Mouse (Mus musculus) heart, embryonic 11.5 days (tissue): ENCODE data around the gene 9530003J23Rik. TPM values are rescaled to one million over a fixed set of nuclear protein-coding genes. Genes with fewer than 3 reads are reported as not detected.
A peak's percentile ranks its signal among the peaks of the same experiment; 100 is the strongest.
"Not testable (repeated sequence)": the region's sequence is repeated elsewhere in the genome, so short reads cannot be mapped to it uniquely, and the experiment has no call there.

Experiments
- ATAC-seq: fragments of 200-750 bp; cut with Nextera tagmentation; replicated peaks from 2 replicates; pipeline ENCODE4 v1.8.0; 2017; ENCODE audit warnings: moderate library complexity; ENCODE audit not compliant: insufficient number of reproducible peaks, low FRiP score, low TSS enrichment
- H3K27ac ChIP-seq: fragments of 300-500 bp; sonication (generic); 2 replicates; pipeline ENCODE4 v1.5.1; 2014; ENCODE audit warnings: mild to moderate bottlenecking, low read depth, low read length
- H3K27me3 ChIP-seq: fragments of 300-500 bp; sonication (generic); 2 replicates; pipeline ENCODE4 v1.6.1; 2014; ENCODE audit warnings: mild to moderate bottlenecking, low read length, mixed read lengths; ENCODE audit not compliant: control insufficient read depth, insufficient read depth
- H3K36me3 ChIP-seq: fragments of 300-500 bp; sonication (generic); 2 replicates; pipeline ENCODE4 v1.6.1; 2014; ENCODE audit warnings: mild to moderate bottlenecking, low read length, moderate library complexity, mixed read lengths; ENCODE audit not compliant: control insufficient read depth, insufficient read depth
- H3K4me1 ChIP-seq: fragments of 300-500 bp; sonication (generic); 2 replicates; pipeline ENCODE4 v1.6.1; 2014; ENCODE audit warnings: low read length; ENCODE audit not compliant: control insufficient read depth, insufficient read depth
- H3K4me2 ChIP-seq: fragments of 300-500 bp; sonication (generic); 2 replicates; pipeline ENCODE4 v1.6.1; 2014; ENCODE audit warnings: mild to moderate bottlenecking, moderate library complexity
- H3K4me3 ChIP-seq: fragments of 300-500 bp; sonication (generic); 2 replicates; pipeline ENCODE4 v1.5.1; 2014; ENCODE audit warnings: low read depth, low read length
- H3K9ac ChIP-seq: fragments of 300-500 bp; sonication (generic); 2 replicates; pipeline ENCODE4 v1.6.1; 2014; ENCODE audit warnings: mild to moderate bottlenecking, low read depth, low read length, moderate library complexity
- H3K9me3 ChIP-seq: fragments of 300-500 bp; sonication (generic); replicated peaks from 2 replicates; pipeline ENCODE4 v1.6.1; 2016; ENCODE audit warnings: low read length; ENCODE audit not compliant: control insufficient read depth
- WGBS: fragments of 180-500 bp; shearing (Covaris S2); extraction: QIAGEN DNeasy Blood & Tissue Kit; methylation state at CpG from one replicate; pipeline ENCODE4 v1.1.7; 2014; ENCODE audit not compliant: insufficient replicate concordance; 5-methylcytosine and 5-hydroxymethylcytosine counted together
- polyA plus RNA-seq: library from polyadenylated mRNA; unstranded; fragments of >200 nt; fragmentation: Nextera tagmentation; extraction: Ambion mirVana; gene quantifications from 2 replicates; pipeline ENCODE4 v1.2.1, GENCODE M21; 2014

Gene 9530003J23Rik
- polyA plus RNA-seq, 1 experiment from 2014 or later, result not detected

- Histone ChIP-seq H3K9ac (no peak overlapping the region), H3K27me3 (no peaks in the 10 kb centered on the region), H3K27ac (no peak overlapping the region), H3K4me1 (0 out of 2 replicates have a peak, but pooled peaks cover 5% of the 10 kb centered on the region), H3K9me3 (no peaks in the 10 kb centered on the region), H3K4me3 (no peak overlapping the region), H3K36me3 (peaks cover 45% of the 10 kb centered on the region), H3K4me2 (no peak overlapping the region)
- 93% methylated on average over 8 of the region's 8 CpGs for WGBS
- no peak for ATAC-seq
Observed at GRCm38 (mm10) chr10:117218351-117218750, 20.2 kb downstream of the 9530003J23Rik start.

DNA sequence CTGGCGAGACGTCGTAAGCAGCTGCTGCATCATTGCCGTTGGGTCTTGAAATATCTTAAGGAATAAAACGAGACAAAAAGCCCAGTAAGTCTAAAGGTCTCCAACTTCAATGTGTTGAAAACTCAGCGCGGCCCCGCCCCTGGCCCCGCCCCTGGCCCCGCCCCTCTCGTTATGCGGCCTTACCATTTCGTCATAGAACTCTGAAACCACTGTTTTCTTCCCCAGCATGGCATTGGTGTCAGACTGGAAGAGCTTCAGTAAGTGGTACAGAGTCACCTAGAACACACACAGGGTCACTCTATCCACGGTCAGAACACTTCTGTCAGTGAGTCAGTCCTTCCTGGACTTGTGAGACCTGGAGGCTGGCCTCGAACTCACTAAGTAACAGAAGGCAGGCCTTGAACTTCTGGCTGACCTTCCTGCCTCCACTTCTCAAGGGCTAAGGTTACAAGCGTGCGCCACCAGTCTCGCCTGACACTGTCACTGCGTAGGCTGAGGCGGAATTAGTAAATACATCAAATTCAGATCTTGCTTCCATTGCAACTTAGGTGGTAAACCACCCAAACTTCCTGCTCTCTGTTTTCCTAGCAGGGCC lies 21.2 kb downstream of the 9530003J23Rik start:
- peaks cover 45% of the 10 kb centered on the region for H3K36me3 ChIP-seq
- H3K27me3 ChIP-seq, result no peaks in the 10 kb centered on the region
- no peaks in the 10 kb centered on the region for H3K4me1 ChIP-seq
- WGBS, result 83% methylated on average over 20 of the region's 20 CpGs
- no peak overlapping the region for H3K4me3 ChIP-seq
- no peak overlapping the region for H3K27ac ChIP-seq
- no peak overlapping the region for H3K4me2 ChIP-seq
- no peaks in the 10 kb centered on the region for H3K9me3 ChIP-seq
- ATAC-seq, result no peak
- no peak overlapping the region for H3K9ac ChIP-seq

GRCm38 (mm10) chr10:117216793-117217192 lies 21.7 kb downstream of the 9530003J23Rik start:
- peaks cover 45% of the 10 kb centered on the region for H3K36me3 ChIP-seq
- 65% methylated on average over 5 of the region's 5 CpGs for WGBS

DNA sequence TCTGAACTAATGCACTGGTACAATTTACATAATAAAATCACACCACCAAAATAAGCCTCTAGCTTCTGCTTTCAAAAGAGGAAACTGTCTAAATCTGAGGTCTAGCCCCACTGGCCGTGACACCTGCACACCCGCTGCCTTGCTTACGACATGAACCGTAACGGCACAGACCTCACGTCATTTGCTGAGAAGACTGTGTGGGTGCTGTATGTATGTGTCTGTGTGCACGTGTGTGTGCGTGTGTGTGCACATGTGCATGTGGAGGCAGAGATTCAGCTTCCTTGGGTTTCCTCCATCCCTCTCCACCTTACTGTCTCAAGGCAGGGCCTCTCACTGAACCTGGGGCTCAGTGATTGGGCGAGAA lies 22.4 kb downstream of the 9530003J23Rik start:
- H3K4me2 ChIP-seq, result no peak overlapping the region
- WGBS, result 96% methylated on average over 9 of the region's 9 CpGs
- H3K4me3 ChIP-seq, result no peak overlapping the region
- H3K9me3 ChIP-seq, result no peaks in the 10 kb centered on the region
- H3K27ac ChIP-seq, result no peak overlapping the region
- H3K27me3 ChIP-seq, result no peaks in the 10 kb centered on the region
- no peak overlapping the region for H3K9ac ChIP-seq
- H3K36me3 ChIP-seq, result peaks cover 45% of the 10 kb centered on the region
- no peaks in the 10 kb centered on the region for H3K4me1 ChIP-seq
- ATAC-seq, result no peak

More at GRCm38 (mm10) chr10:117216793-117217192, 21.7 kb downstream of the 9530003J23Rik start:
- ATAC-seq, result no peak
- H3K27me3 ChIP-seq, result no peaks in the 10 kb centered on the region
- H3K9ac ChIP-seq, result no peak overlapping the region
- no peak overlapping the region for H3K27ac ChIP-seq
- H3K4me2 ChIP-seq, result no peak overlapping the region
- H3K4me1 ChIP-seq, result no peaks in the 10 kb centered on the region
- H3K4me3 ChIP-seq, result no peak overlapping the region
- no peaks in the 10 kb centered on the region for H3K9me3 ChIP-seq

DNA sequence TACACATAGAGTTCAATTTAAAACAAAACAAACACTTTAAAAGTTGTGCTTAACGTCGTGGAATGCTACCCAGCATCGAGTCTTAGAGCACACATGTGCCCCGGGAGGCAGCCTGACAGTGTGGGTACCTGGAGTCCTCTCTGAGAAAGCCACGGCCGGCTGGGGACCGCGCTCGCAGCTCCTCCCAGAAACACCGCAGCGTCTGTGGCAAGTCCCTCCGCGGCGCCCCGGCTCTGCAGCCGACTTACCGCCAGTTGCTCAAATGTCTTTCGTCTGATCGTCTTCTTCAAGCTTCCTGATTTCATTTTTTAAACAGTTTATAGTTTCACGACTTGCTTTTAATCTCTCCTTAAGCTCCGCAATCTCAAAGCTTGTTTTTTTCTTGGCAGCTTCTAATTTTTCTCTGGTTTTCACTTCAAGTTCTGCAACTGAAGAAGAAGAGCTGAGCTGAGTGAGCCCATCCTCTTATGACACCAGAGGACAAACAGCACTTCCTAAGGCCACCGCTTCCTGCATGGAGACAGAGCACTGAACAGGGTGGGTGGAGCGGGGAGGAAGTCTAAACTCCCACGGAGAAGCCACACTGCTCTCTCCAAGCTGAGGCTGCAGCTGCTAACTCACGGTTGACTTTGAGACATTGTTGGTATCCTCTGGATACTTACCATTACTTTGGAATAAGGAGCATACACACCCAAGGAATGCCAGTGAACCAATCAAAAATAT lies 22.9 kb downstream of the 9530003J23Rik start:
- Histone ChIP-seq H3K9ac (no peak overlapping the region), H3K27ac (no peak overlapping the region), H3K4me2 (no peak overlapping the region), H3K4me3 (no peak overlapping the region), H3K4me1 (0 out of 2 replicates have a peak, but pooled peaks cover 2% of the 10 kb centered on the region), H3K27me3 (no peaks in the 10 kb centered on the region), H3K9me3 (no peaks in the 10 kb centered on the region), H3K36me3 (peaks cover 45% of the 10 kb centered on the region)
- WGBS, result 92% methylated on average over 25 of the region's 25 CpGs
- ATAC-seq, result no peak

DNA sequence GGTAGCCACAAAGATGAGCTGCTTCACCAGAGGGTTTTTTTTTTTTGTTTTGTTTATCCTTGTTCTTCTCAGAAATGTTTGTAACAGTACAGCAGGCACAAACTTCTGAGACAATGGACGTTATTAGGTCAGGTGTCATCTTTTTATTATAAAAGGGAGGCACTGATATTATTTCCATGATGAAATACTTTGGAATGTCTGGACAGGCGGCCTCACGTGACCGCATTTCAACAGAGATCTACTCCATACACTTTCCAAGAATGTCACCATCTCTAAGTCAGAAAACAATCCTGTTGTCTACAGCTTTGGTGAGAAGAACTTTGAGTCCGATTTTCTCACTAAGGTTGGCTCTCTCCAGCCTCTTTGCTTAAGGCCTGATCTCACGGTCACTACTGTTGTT lies 27.5 kb downstream of the 9530003J23Rik start:
- Histone ChIP-seq H3K27ac (no peak overlapping the region), H3K36me3 (peaks cover 11% of the 10 kb centered on the region), H3K4me2 (no peak overlapping the region), H3K4me3 (no peak overlapping the region), H3K9ac (no peak overlapping the region), H3K9me3 (no peaks in the 10 kb centered on the region), H3K27me3 (no peaks in the 10 kb centered on the region), H3K4me1 (0 out of 2 replicates have a peak, but pooled peaks cover 5% of the 10 kb centered on the region)
- 81% methylated on average over 6 of the region's 6 CpGs for WGBS
- ATAC-seq, result no peak

DNA sequence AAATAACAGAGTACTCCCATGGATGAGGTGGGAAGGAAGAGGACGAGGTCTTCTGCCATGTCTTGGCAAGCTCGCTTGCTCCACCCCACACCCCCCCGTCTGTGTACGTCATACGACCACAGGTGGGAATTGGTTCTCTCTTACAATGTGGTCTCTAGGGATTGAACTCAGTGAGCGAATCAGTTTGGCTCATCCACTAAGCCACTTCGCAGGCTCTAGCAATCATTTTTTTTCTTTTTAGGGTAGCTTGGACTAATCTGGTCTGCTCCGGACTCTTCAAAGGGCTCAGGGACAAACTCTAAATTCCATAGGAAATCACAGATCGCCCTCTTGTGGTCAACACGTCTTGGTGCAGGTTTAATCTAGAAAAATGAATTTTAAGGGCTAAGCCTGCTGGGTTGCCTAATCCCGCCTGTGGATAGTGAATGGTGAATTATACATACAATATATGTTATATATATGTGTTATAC lies 29.0 kb downstream of the 9530003J23Rik start:
- H3K9ac ChIP-seq, result 0 out of 2 replicates have a peak overlapping the region, but pooled peaks have one; percentile 10
- 0 out of 2 replicates have a peak, but pooled peaks have one; percentile 40 for ATAC-seq
- H3K4me3 ChIP-seq, result peak overlapping the region; percentile 34
- no peaks in the 10 kb centered on the region for H3K27me3 ChIP-seq
- H3K4me1 ChIP-seq, result 0 out of 2 replicates have a peak, but pooled peaks cover 5% of the 10 kb centered on the region
- peak overlapping the region; percentile 65 for H3K4me2 ChIP-seq
- 15% methylated on average over 11 of the region's 11 CpGs for WGBS
- H3K27ac ChIP-seq, result no peak overlapping the region
- peaks cover 3% of the 10 kb centered on the region for H3K36me3 ChIP-seq
- H3K9me3 ChIP-seq, result 0 out of 2 replicates have a peak, but pooled peaks cover 2% of the 10 kb centered on the region

GRCm38 (mm10) chr10:117208787-117209186 lies 29.7 kb downstream of the 9530003J23Rik start:
- not testable (repeated sequence) for H3K27ac ChIP-seq, H3K4me2 ChIP-seq, ATAC-seq, H3K36me3 ChIP-seq, H3K4me3 ChIP-seq, H3K9me3 ChIP-seq, H3K4me1 ChIP-seq, H3K9ac ChIP-seq, H3K27me3 ChIP-seq
- WGBS, result 86% methylated on average over 6 of the region's 6 CpGs
